Mouse (Mus musculus) kidney, adult 9 months (tissue): ENCODE measurements at regions not wholly inside any gene's neighbourhood (a gene's known extent, or its start where the extent isn't known, plus 50 kb on each side); places are given as distances from the start of the nearest gene placed in this dataset.

Experiments used
- DNase-seq: peaks from one replicate; pipeline ENCODE4 v3.0.0; 2022

- no peak for DNase-seq
Measured at GRCm38 (mm10) chr10:9066566-9066965, 180.7 kb upstream of the Sash1 start.

GRCm38 (mm10) chr10:9061979-9062378 lies 176.1 kb upstream of the Sash1 start:
- no peak for DNase-seq

- DNase-seq = no peak
Measured at GRCm38 (mm10) chr10:9055274-9055673, 169.4 kb upstream of the Sash1 start.

GRCm38 (mm10) chr10:9053371-9053770 lies 167.5 kb upstream of the Sash1 start:
- DNase-seq = peak; percentile 30

DNA sequence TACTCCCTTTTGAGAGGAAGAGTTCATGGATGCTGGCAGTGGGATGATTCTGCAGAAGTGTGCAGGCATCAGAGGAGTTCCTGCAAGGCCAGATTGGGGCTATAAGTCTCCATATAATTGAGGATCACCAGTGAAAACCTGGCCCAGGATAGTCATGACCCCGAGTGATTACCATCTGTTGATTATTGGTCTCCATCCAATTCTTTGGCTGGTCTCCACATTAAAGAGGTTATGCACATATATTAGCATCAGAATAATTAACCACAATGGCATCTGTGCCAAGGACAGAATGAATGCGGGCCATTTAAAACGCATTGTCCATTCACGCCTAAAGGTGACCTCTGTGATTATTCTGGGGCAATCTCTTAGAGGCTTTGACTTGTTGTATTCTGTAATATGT lies 161.5 kb upstream of the Sash1 start:
- no peak for DNase-seq

GRCm38 (mm10) chr10:9044746-9045370 lies 159.0 kb upstream of the Sash1 start:
- DNase-seq = no peak

DNA sequence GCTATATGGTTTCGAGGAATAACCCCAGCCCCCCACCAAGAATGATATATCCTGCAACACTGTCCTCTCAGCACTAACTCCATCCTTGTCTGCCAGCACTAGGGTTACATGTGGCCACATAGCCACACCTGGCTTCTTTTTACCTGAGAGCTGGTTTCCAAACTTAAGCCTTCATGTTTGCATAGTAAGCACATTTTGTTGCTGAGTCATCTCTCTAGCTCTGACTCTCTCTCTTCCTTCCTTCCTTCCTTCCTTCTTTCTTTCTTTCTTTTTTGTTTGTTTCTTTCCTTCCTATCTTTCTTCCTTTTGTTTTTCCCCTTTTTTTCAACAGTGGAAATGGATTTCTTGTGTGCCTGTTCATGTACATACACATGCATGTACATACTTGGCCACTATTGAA lies 157.6 kb upstream of the Sash1 start:
- no peak for DNase-seq

GRCm38 (mm10) chr10:9030486-9030885 lies 144.6 kb upstream of the Sash1 start:
- DNase-seq = no peak

DNA sequence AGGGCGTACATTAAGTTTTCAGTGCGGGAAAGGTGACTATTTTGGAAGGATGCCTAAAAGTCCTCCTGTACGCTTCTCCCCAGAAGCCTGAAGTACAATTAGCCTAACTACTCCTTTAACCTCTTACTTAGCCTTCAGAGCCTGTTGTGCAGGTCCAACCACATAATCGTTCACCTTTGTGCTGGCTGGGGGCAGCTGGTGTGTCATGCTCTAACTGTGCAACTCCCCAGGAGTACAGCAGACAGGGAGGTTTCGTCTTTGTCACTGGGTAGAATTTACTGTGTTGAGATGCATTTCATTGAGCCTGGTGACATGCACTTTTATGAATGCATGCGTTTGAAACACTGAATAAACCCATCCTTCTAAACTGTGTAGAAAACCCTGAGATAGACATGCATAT lies 143.6 kb upstream of the Sash1 start:
- DNase-seq = no peak

- DNase-seq = no peak
Measured at GRCm38 (mm10) chr10:9027070-9027807, 141.4 kb upstream of the Sash1 start.

GRCm38 (mm10) chr10:9014810-9015505 lies 129.1 kb upstream of the Sash1 start:
- DNase-seq = no peak

DNA sequence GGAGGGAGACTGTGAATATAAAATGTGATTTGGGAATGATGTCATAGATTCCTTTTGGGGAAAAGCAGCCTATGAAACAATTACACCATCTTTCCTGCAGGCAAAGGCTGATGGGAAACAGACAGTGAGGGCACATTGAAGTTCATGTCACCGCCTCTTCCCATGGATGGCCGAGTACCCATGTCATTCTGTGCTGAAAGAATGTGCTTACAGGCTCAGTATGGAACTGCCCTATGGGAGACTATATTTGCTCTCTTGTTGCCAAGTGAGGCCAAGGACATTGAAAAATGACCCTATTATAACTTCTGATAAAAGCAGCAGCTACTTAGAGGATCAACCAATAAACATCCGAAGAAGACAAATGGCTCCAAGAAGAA lies 127.7 kb upstream of the Sash1 start:
- DNase-seq = no peak

- DNase-seq = peak; percentile 66
Measured at GRCm38 (mm10) chr10:9012829-9013548, 127.1 kb upstream of the Sash1 start.

- no peak for DNase-seq
Measured at GRCm38 (mm10) chr10:9011906-9012305, 126.0 kb upstream of the Sash1 start.

GRCm38 (mm10) chr10:9010191-9010590 lies 124.3 kb upstream of the Sash1 start:
- peak; percentile 68 for DNase-seq

- no peak for DNase-seq
Measured at GRCm38 (mm10) chr10:9005140-9005909, 119.5 kb upstream of the Sash1 start.

GRCm38 (mm10) chr10:9002261-9002660 lies 116.4 kb upstream of the Sash1 start:
- no peak for DNase-seq

DNA sequence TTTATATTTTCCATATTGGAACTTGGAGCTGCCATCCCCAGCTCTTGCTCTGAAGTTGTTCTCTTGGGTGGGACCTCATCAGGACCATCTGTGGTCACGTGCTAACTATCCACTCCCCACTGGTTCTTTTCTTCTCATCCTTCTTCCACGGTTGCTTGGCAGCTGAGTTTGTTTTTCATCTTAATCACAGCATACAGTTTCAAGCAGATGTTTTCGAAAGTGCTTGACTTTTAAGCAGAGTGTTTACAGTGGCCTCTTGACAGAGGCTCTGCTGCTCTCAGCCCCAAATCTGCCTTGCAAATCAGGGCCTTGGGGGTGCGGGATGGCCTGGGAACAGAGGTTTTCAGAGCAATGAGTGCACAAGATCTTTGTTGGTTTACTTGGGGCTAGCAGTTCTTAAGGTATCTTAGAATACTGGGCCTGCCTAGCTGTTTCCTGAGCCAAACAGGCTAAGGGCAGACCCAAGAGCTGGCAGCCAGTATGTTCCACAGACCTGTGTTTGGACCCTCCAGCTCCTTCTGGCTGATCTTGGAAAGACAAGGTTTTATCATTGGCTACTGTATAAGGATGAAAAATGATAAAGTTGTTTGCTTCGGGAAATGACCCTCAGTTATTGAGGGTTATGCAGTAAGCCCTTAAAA lies 113.0 kb upstream of the Sash1 start:
- no peak for DNase-seq

- DNase-seq = no peak
Measured at GRCm38 (mm10) chr10:8998356-8998755, 112.5 kb upstream of the Sash1 start.

DNA sequence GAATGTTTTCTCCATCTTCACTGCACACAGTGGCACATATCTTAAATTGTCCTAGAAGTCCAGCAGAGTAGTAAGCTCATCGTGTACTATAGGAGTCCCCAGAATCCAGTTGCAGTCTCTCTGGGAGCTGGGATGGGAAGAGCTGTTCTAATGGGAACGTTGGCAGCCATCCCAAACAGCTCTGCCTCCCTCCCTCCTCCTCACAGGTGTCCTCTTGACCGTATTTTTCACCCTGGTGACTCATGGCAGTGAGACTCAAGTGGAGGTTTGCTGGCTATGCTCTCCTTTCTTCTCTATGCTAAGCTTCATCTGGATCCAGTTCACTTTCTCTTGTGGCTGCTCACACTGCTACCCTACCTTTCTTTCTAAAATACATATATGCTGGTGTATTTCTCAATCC lies 109.2 kb upstream of the Sash1 start:
- no peak for DNase-seq

- no peak for DNase-seq
Measured at GRCm38 (mm10) chr10:8986339-8986738, 100.5 kb upstream of the Sash1 start.

- no peak for DNase-seq
Measured at GRCm38 (mm10) chr10:8983347-8983746, 97.5 kb upstream of the Sash1 start.
